Mouse (Mus musculus) heart, embryonic 16.5 days (tissue): ENCODE measurements around the gene Itih5. TPM values are rescaled to one million over a fixed set of nuclear protein-coding genes. Genes with fewer than 3 reads are reported as not detected.

ENCODE experiments used
- ATAC-seq: fragments of 200-750 bp; cut with Nextera tagmentation; replicated peaks from 2 replicates; pipeline ENCODE4 v1.8.0; 2017; ENCODE audit warnings: moderate number of reproducible peaks; ENCODE audit not compliant: insufficient read depth, low FRiP score; ENCODE audit errors: extremely low read depth
- H3K27ac ChIP-seq: fragments of 300-500 bp; sonication (generic); 2 replicates; pipeline ENCODE4 v1.5.1; 2014; ENCODE audit warnings: mild to moderate bottlenecking, low read length, control low read depth, moderate library complexity
- H3K27me3 ChIP-seq: fragments of 300-500 bp; sonication (generic); 2 replicates; pipeline ENCODE4 v1.6.1; 2014; ENCODE audit warnings: low read length, mixed read lengths; ENCODE audit not compliant: control insufficient read depth, insufficient read depth
- H3K36me3 ChIP-seq: fragments of 300-500 bp; sonication (generic); 2 replicates; pipeline ENCODE4 v1.6.1; 2014; ENCODE audit not compliant: control insufficient read depth, insufficient read depth
- H3K4me1 ChIP-seq: fragments of 300-500 bp; sonication (generic); 2 replicates; pipeline ENCODE4 v1.6.1; 2014; ENCODE audit warnings: low read length, mixed read lengths; ENCODE audit not compliant: control insufficient read depth, insufficient read depth
- H3K4me2 ChIP-seq: fragments of 300-500 bp; sonication (generic); 2 replicates; pipeline ENCODE4 v1.6.1; 2014; ENCODE audit warnings: low read depth, mild to moderate bottlenecking, control low read depth, low read length
- H3K4me3 ChIP-seq: fragments of 300-500 bp; sonication (generic); 2 replicates; pipeline ENCODE4 v1.5.1; 2014; ENCODE audit warnings: mild to moderate bottlenecking, control low read depth, low read length
- H3K9ac ChIP-seq: fragments of 300-500 bp; sonication (generic); 2 replicates; pipeline ENCODE4 v1.6.1; 2014; ENCODE audit warnings: low read length, control low read depth
- H3K9me3 ChIP-seq: fragments of 300-500 bp; sonication (generic); replicated peaks from 2 replicates; pipeline ENCODE4 v1.6.1; 2016; ENCODE audit warnings: low read length; ENCODE audit not compliant: control insufficient read depth
- WGBS: fragments of 180-500 bp; shearing (Covaris S2); extraction: QIAGEN DNeasy Blood & Tissue Kit; methylation state at CpG from one replicate; pipeline ENCODE4 v1.1.7; 2014; 5-methylcytosine and 5-hydroxymethylcytosine counted together
- polyA plus RNA-seq: library from polyadenylated mRNA; unstranded; fragments of >200 nt; fragmentation: Nextera tagmentation; extraction: Ambion mirVana; gene quantifications from 2 replicates; pipeline ENCODE4 v1.2.1, GENCODE M21; 2015

Itih5 gene
- polyA plus RNA-seq, 1 experiment from 2014 or later = 10.3 TPM

DNA sequence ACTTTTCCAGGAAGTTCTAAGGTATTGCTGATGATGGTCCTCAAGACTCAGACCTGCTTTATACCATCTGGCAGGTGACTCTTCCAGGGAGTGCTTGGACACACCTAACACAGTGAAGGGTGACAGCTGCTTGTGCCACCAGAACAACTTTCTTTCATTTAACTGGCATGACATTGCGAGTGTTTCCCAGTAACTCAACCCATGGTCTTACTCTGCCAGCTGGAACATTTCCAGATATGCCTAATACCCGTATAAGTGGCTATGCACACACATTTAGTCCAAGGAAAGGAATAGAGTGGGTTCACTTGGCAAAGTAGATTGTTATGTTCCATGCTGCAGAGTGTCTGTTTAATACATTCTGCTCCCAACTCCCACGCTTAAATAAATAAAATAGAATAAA, 50.9 kb downstream of the Itih5 start:
- no peak overlapping the region for H3K27ac ChIP-seq
- no peaks in the 10 kb centered on the region for H3K27me3 ChIP-seq
- H3K36me3 ChIP-seq = no peaks in the 10 kb centered on the region
- no peak overlapping the region for H3K4me2 ChIP-seq
- H3K9me3 ChIP-seq = no peaks in the 10 kb centered on the region
- no peaks in the 10 kb centered on the region for H3K4me1 ChIP-seq
- no peak overlapping the region for H3K4me3 ChIP-seq
- no peak for ATAC-seq
- 60% methylated on average over 3 of the region's 3 CpGs for WGBS
- no peak overlapping the region for H3K9ac ChIP-seq

DNA sequence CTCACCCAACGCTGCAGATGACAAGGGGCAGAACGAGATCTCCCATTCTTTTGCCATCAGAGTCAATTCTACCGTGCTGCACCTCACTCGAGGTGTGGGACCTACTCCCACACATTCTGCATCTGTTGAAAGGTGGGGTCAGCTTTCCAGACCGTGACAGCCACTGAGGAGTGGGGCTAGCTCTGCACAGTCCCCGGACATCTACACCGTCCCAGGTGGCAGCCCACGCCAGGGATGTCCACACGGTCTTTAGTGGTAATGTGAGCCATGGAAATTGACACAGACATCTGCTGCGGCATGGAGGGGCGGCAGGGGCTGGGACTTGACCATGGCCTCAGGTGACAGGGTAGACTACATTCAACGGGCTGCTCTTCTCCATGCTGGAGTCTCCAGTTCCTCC, 60.1 kb downstream of the Itih5 start:
- no peaks in the 10 kb centered on the region for H3K9me3 ChIP-seq
- H3K27me3 ChIP-seq = no peaks in the 10 kb centered on the region
- no peaks in the 10 kb centered on the region for H3K4me1 ChIP-seq
- no peak for ATAC-seq
- 76% methylated on average over 12 of the region's 12 CpGs for WGBS
- no peak overlapping the region for H3K9ac ChIP-seq
- no peak overlapping the region for H3K4me3 ChIP-seq
- no peaks in the 10 kb centered on the region for H3K36me3 ChIP-seq
- no peak overlapping the region for H3K4me2 ChIP-seq
- no peak overlapping the region for H3K27ac ChIP-seq

DNA sequence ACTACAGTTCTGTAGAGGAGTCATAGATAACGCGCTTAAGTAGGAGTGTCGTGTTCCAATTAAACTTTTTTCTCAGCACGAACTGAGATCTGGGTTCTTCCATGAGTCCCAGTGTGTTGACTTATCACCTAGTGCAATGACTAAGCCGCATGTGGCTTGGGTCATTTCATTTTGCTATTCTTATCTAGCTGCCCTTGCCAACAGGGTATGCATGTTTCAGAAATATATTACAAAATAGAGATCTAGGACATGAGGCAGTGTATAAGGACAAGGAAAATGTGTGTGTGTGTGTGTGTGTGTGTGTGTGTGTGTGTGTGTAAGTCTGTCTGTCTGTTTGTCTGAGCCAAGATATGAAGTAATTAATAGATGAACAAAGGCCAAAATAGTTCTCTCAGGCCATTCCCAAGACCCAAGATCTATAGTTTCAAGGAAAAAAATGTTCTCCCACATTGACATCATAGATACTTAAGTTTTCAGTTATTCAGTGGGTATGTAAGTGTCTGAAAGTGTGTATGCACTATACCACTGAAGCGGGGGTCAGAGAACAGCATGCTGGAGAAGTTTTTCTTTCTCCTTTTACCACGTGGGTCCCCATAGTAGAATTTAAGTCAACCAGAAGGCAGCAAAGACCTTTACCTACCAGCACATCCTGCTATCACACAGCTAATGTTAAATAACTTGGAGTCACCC, 62.6 kb downstream of the Itih5 start:
- no peaks in the 10 kb centered on the region for H3K4me1 ChIP-seq
- peak overlapping the region; percentile 17; the same call in 1 of the 2 replicates for H3K27ac ChIP-seq
- H3K27me3 ChIP-seq = no peaks in the 10 kb centered on the region
- no peak overlapping the region for H3K9ac ChIP-seq
- H3K9me3 ChIP-seq = no peaks in the 10 kb centered on the region
- no peaks in the 10 kb centered on the region for H3K36me3 ChIP-seq
- ATAC-seq = no peak
- no peak overlapping the region for H3K4me2 ChIP-seq
- WGBS = 66% methylated on average over 7 of the region's 7 CpGs
- no peak overlapping the region for H3K4me3 ChIP-seq

DNA sequence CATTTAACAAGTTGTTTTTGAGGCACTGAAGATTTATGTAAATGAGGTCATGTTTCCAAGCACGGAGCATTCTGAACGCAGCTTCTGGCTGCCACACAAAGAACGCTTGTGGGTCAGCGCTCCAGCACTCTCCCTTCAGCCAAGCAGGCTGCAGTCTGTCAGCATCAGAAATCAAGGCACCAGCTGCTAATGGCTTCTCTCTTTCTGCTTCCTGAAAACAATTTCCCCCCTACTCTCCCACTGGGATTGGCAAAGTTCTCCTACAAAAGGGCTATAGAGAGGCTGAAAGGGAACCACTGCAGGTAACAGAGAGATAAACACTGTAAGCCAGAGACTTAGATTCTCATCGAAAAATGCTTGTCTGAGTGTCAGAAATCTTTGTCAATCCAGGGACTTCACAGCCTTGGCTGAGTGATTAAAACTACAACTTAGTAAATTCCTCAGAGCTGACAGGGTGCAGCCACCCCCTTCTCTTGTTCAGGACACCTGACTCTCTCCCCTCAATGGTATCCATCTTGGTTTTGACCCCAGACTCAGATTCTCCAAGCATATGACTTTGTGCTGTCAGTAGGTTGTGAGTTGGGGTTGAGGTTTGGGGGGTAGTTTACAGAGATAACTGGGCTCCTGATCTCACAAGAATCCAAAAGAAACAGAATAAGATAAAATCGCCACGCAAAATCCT, 63.3 kb downstream of the Itih5 start:
- WGBS = 40% methylated on average over 7 of the region's 7 CpGs
- H3K27ac ChIP-seq = peak overlapping the region; percentile 41
- H3K4me1 ChIP-seq = no peaks in the 10 kb centered on the region
- no peak overlapping the region for H3K4me3 ChIP-seq
- no peaks in the 10 kb centered on the region for H3K27me3 ChIP-seq
- H3K9me3 ChIP-seq = no peaks in the 10 kb centered on the region
- no peak overlapping the region for H3K9ac ChIP-seq
- H3K4me2 ChIP-seq = no peak overlapping the region
- no peaks in the 10 kb centered on the region for H3K36me3 ChIP-seq
- peak; percentile 72 for ATAC-seq

GRCm38 (mm10) chr2:10221862-10222261, 68.5 kb downstream of the Itih5 start:
- Histone ChIP-seq H3K9ac (no peak overlapping the region), H3K4me3 (no peak overlapping the region), H3K27ac (no peak overlapping the region), H3K4me2 (no peak overlapping the region), H3K27me3 (no peaks in the 10 kb centered on the region), H3K9me3 (no peaks in the 10 kb centered on the region), H3K36me3 (no peaks in the 10 kb centered on the region), H3K4me1 (no peaks in the 10 kb centered on the region)
- ATAC-seq = no peak
- 59% methylated on average over 4 of the region's 4 CpGs for WGBS

DNA sequence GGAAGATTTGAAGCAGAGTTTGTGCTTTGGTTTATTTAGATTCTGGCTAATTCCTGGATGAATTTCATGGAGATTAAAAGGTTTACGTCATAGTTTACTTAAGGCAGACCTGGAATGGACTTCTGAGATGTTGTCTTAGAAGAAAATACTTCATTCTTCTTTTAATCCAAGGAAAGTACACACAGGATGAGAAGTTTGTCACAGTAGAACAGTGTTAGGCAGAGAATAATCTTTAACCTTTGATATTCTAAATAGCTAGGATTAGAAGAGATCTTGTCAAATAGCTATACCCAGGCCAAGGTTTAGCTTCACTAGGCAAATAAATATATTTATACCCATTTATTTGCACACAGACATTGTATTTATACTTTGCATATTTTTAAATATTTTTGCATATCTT, 73.5 kb downstream of the Itih5 start:
- H3K4me3 ChIP-seq = no peak overlapping the region
- no peaks in the 10 kb centered on the region for H3K4me1 ChIP-seq
- ATAC-seq = no peak
- 85% methylated on average over 1 of the region's 1 CpGs for WGBS
- H3K9me3 ChIP-seq = 0 out of 2 replicates have a peak, but pooled peaks cover 3% of the 10 kb centered on the region
- no peak overlapping the region for H3K4me2 ChIP-seq
- H3K27ac ChIP-seq = no peak overlapping the region
- no peaks in the 10 kb centered on the region for H3K36me3 ChIP-seq
- H3K27me3 ChIP-seq = no peaks in the 10 kb centered on the region
- H3K9ac ChIP-seq = no peak overlapping the region

GRCm38 (mm10) chr2:10231971-10232370, 78.6 kb downstream of the Itih5 start:
- Histone ChIP-seq H3K9me3 (0 out of 2 replicates have a peak, but pooled peaks cover 3% of the 10 kb centered on the region), H3K4me3 (no peak overlapping the region), H3K27me3 (no peaks in the 10 kb centered on the region), H3K4me2 (no peak overlapping the region), H3K36me3 (no peaks in the 10 kb centered on the region), H3K4me1 (no peaks in the 10 kb centered on the region), H3K9ac (no peak overlapping the region), H3K27ac (no peak overlapping the region)
- no peak for ATAC-seq
- WGBS = 54% methylated on average over 6 of the region's 6 CpGs

DNA sequence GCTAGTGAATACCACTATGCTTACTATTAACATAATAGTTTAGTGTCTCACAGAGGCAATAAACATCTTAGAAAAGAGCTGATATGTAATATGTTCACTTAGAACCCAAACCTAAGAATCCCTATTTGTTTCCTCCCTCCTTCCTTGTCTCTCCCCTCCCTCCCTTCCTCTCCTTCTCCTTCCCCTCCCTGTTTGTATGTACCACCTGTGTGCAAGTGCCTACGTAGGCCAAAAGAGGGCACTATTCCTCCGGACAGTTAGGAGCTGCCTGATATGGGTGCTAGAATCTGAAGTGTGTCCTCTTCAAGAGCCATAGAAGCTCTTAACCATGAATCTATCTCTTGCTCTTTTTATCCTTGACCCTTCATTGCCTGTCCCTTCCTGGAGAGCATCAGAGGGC, 83.2 kb downstream of the Itih5 start:
- Histone ChIP-seq H3K27ac (no peak overlapping the region), H3K9me3 (no peaks in the 10 kb centered on the region), H3K4me2 (no peak overlapping the region), H3K4me3 (no peak overlapping the region), H3K4me1 (no peaks in the 10 kb centered on the region), H3K36me3 (no peaks in the 10 kb centered on the region), H3K9ac (no peak overlapping the region), H3K27me3 (no peaks in the 10 kb centered on the region)
- no peak for ATAC-seq
- WGBS = 71% methylated on average over 2 of the region's 2 CpGs

GRCm38 (mm10) chr2:10242970-10243369, 89.6 kb downstream of the Itih5 start:
- Histone ChIP-seq H3K4me2 (no peak overlapping the region), H3K36me3 (no peaks in the 10 kb centered on the region), H3K9me3 (no peaks in the 10 kb centered on the region; the same call in 1 of the 2 replicates), H3K27me3 (no peaks in the 10 kb centered on the region), H3K4me1 (no peaks in the 10 kb centered on the region), H3K27ac (no peak overlapping the region), H3K4me3 (no peak overlapping the region), H3K9ac (no peak overlapping the region)
- no peak for ATAC-seq
- WGBS = 19% methylated on average over 9 of the region's 9 CpGs
